Mouse (Mus musculus): Measurements from ENCODE around the gene Sgms2. TPM values are rescaled to one million over a fixed set of nuclear protein-coding genes. Genes with fewer than 3 reads are reported as not detected.

Sgms2 gene
- total and polyA plus RNA-seq, 2 experiments from 2014 or later: 1.1 to 1.3 TPM

DNA sequence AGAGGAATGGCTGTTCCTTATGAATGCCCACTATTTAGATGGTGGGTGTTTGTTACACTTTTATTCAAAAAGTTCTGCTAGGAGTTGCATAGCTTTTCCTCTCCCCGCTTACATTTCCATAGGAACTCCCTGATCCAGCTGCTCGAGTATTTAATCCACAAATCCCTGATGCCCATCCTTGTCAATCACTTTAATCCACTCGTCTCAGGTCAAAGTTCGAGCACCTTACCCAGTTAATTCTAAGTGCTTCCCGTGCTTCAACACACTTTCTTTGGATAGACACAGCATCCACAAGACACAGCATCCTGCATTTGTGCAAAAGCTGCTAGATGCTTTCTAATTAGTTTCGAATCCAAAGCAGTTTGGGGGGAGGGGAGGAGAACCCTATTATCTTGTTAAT lies 220.8 kb downstream of the Sgms2 start:
- no peaks in the 10 kb centered on the region for H3K36me3 ChIP-seq (replicated peaks; ENCODE audit: control insufficient read depth, insufficient read depth, low read length)
- no peaks in the 10 kb centered on the region for H3K9me3 ChIP-seq (replicated peaks; ENCODE audit: control insufficient read depth, low read length)
- H3K4me1 ChIP-seq (ENCODE audit: control insufficient read depth, insufficient read depth): peaks cover 34% of the 10 kb centered on the region
- H3K27ac ChIP-seq (ENCODE audit: low read depth): 0 out of 2 replicates have a peak overlapping the region, but pooled peaks have one; percentile 90
- ATAC-seq (ENCODE audit: insufficient read depth, low read depth): no peak
- peak overlapping the region; percentile 71 for H3K4me2 ChIP-seq (ENCODE audit: low read depth, low read length)
- H3K9ac ChIP-seq (replicated peaks; ENCODE audit: low read depth, low read length): 0 out of 2 replicates have a peak overlapping the region, but pooled peaks have one; percentile 21
- WGBS: 67% methylated on average over 6 of the region's 6 CpGs
- TF ChIP-seq CTCF (IDR thresholded peaks at IDR 0.05; ENCODE audit: low read depth) (no peak), EP300 (IDR thresholded peaks at IDR 0.05; ENCODE audit: low read depth) (no peak)
- no peaks in the 10 kb centered on the region for H3K27me3 ChIP-seq (ENCODE audit: control insufficient read depth, insufficient read depth, low read length)
- peak overlapping the region; percentile 77 for H3K4me3 ChIP-seq (ENCODE audit: low read depth, low read length)
- DNase-seq (ENCODE audit: low spot score): no peak

Other genes with a start within 250 kb of the Sgms2 start
- gene Hadh, start 219.3 kb downstream of the Sgms2 start, total RNA-seq (2014; rRNA removed; ENCODE audit: low replicate concordance): 237 and 275 TPM in 2 replicates
- gene Hadh, start 219.3 kb downstream of the Sgms2 start, polyA plus RNA-seq (2015; fragmentation: Nextera tagmentation; extraction: Ambion mirVana): 433 and 464 TPM in 2 replicates
- gene Cyp2u1, start 188.2 kb downstream of the Sgms2 start, total RNA-seq (2014; rRNA removed; ENCODE audit: low replicate concordance): 18.4 and 47.2 TPM in 2 replicates
- gene Cyp2u1, start 188.2 kb downstream of the Sgms2 start, polyA plus RNA-seq (2015; fragmentation: Nextera tagmentation; extraction: Ambion mirVana): 20.0 and 21.4 TPM in 2 replicates
- 28.2 and 32.3 TPM in 2 replicates for gene Papss1, start 73.4 kb upstream of the Sgms2 start, total RNA-seq (2014; rRNA removed; ENCODE audit: low replicate concordance)
- gene Papss1, start 73.4 kb upstream of the Sgms2 start, polyA plus RNA-seq (2015; fragmentation: Nextera tagmentation; extraction: Ambion mirVana): 22.0 and 22.6 TPM in 2 replicates

Measured in heart, postnatal 0 days (tissue).